Mouse (Mus musculus) limb, embryonic 14.5 days (tissue): ENCODE results near the gene Rab14. TPM values are rescaled to one million over a fixed set of nuclear protein-coding genes. Genes with fewer than 3 reads are reported as not detected.

Source experiments
- ATAC-seq: fragments of 200-750 bp; cut with Nextera tagmentation; 2 replicates; pipeline ENCODE4 v1.8.0; 2017; ENCODE audit warnings: low read depth, moderate number of reproducible peaks, moderate TSS enrichment; ENCODE audit not compliant: low FRiP score
- DNase-seq: peaks from one replicate; pipeline ENCODE4 v3.0.0-alpha.2; 2015; ENCODE audit warnings: low spot score
- H3K27ac ChIP-seq: fragments of 300-500 bp; sonication (generic); replicated peaks from 2 replicates; pipeline ENCODE4 v1.5.1; 2014; ENCODE audit warnings: low read depth, mild to moderate bottlenecking, low read length, moderate library complexity, mixed read lengths
- H3K27me3 ChIP-seq: fragments of 300-500 bp; sonication (generic); 2 replicates; pipeline ENCODE4 v1.6.1; 2014; ENCODE audit warnings: low read length, mixed read lengths; ENCODE audit not compliant: control insufficient read depth, insufficient read depth
- H3K36me3 ChIP-seq: fragments of 300-500 bp; sonication (generic); 2 replicates; pipeline ENCODE4 v1.6.1; 2014; ENCODE audit warnings: mild to moderate bottlenecking, low read length, moderate library complexity, mixed read lengths; ENCODE audit not compliant: control insufficient read depth, insufficient read depth
- H3K4me1 ChIP-seq: fragments of 300-500 bp; sonication (generic); 2 replicates; pipeline ENCODE4 v1.6.1; 2014; ENCODE audit warnings: antibody characterized with exemption, low read length, mixed read lengths; ENCODE audit not compliant: control insufficient read depth, insufficient read depth
- H3K4me2 ChIP-seq: fragments of 300-500 bp; sonication (generic); replicated peaks from 2 replicates; pipeline ENCODE4 v1.6.1; 2014; ENCODE audit warnings: low read depth, mild to moderate bottlenecking, low read length, moderate library complexity; ENCODE audit not compliant: severe bottlenecking
- H3K4me3 ChIP-seq: fragments of 300-500 bp; sonication (generic); replicated peaks from 2 replicates; pipeline ENCODE4 v1.5.1; 2014; ENCODE audit warnings: low read length
- H3K9ac ChIP-seq: fragments of 300-500 bp; sonication (generic); 2 replicates; pipeline ENCODE4 v1.6.1; 2014; ENCODE audit warnings: mild to moderate bottlenecking, low read depth, low read length, moderate library complexity; ENCODE audit not compliant: severe bottlenecking
- H3K9me3 ChIP-seq: fragments of 300-500 bp; sonication (generic); 2 replicates; pipeline ENCODE4 v1.6.1; 2016; ENCODE audit warnings: low read length; ENCODE audit not compliant: control insufficient read depth
- POLR2A ChIP-seq: fragments of 200-500 bp; IDR thresholded peaks from 2 replicates; pipeline ENCODE4 v1.8.0; 2012; ENCODE audit warnings: inconsistent platforms, mild to moderate bottlenecking, moderate library complexity, borderline replicate concordance; ENCODE audit not compliant: insufficient read depth, insufficient read length; ENCODE audit errors: extremely low read depth
- polyA plus RNA-seq, 2 experiments: library from polyadenylated mRNA; depleted of rRNA in 1 of 2; stranded (reverse) in 1 of 2; unstranded in 1 of 2; fragments of >200 nt; fragmentation: Nextera tagmentation in 1 of 2; extraction: Ambion mirVana in 1 of 2; gene quantifications; 2 replicates each; pipeline versions ENCODE4 v1.2.1 to v1.2.3; 2012 to 2014

The Rab14 gene
- polyA plus RNA-seq, 2 experiments = 130 to 276 TPM

DNA sequence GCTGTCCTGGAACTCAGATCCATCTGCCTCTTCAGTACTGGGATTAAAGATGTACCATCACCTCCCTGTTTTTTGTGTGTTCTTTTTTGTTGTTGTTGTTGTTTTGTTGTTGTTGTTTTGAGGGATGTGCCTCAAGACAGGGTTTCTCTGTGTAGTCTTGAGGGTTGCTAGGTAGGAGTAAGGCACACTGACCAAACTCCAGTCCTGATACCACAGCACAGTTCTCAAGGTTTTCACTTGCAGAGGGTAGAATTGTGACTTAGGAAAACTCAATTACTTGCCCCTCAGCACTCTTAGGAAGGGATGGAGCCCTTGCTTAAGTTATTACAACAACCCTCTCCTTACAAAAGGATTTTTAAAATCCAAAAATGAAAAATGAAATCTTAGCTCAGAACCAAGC is 69.4 kb downstream of the Rab14 start:
- Histone ChIP-seq H3K36me3 (peaks cover 20% of the 10 kb centered on the region), H3K27me3 (no peaks in the 10 kb centered on the region), H3K4me3 (peak overlapping the region; percentile 39), H3K4me1 (peaks cover 9% of the 10 kb centered on the region), H3K9me3 (no peaks in the 10 kb centered on the region), H3K27ac (peak overlapping the region; percentile 84; the same call in 1 of the 2 replicates), H3K9ac (peak overlapping the region; percentile 58; the same call in 1 of the 2 replicates), H3K4me2 (peak overlapping the region; percentile 78)
- no peak for TF ChIP-seq POLR2A
- ATAC-seq (no peak), DNase-seq (no peak)

Other genes with a start within 250 kb of the Rab14 start
- gene Traf1, start 239.3 kb downstream of the Rab14 start, polyA plus RNA-seq (2012; rRNA removed) = 5.1 and 7.0 TPM in 2 replicates
- 4.0 and 4.9 TPM in 2 replicates for gene Traf1, start 239.3 kb downstream of the Rab14 start, polyA plus RNA-seq (2014; fragmentation: Nextera tagmentation; extraction: Ambion mirVana)
- gene Hc, start 139.7 kb downstream of the Rab14 start, polyA plus RNA-seq (2012; rRNA removed) = 0.17 and 0.33 TPM in 2 replicates
- gene Hc, start 139.7 kb downstream of the Rab14 start, polyA plus RNA-seq (2014; fragmentation: Nextera tagmentation; extraction: Ambion mirVana) = 0.29 TPM in 1 of 2 replicates, not detected in the other
- gene AI182371, start 99.6 kb downstream of the Rab14 start, polyA plus RNA-seq (2012; rRNA removed) = 0.98 and 1.1 TPM in 2 replicates
- not detected in 2 replicates for gene AI182371, start 99.6 kb downstream of the Rab14 start, polyA plus RNA-seq (2014; fragmentation: Nextera tagmentation; extraction: Ambion mirVana)
- gene Cntrl, start 91.6 kb downstream of the Rab14 start, polyA plus RNA-seq (2012; rRNA removed) = 31.2 and 39.3 TPM in 2 replicates
- gene Cntrl, start 91.6 kb downstream of the Rab14 start, polyA plus RNA-seq (2014; fragmentation: Nextera tagmentation; extraction: Ambion mirVana) = 18.8 and 24.8 TPM in 2 replicates
- 160 and 163 TPM in 2 replicates for gene Gsn, start 55.3 kb upstream of the Rab14 start, polyA plus RNA-seq (2012; rRNA removed)
- 196 and 214 TPM in 2 replicates for gene Gsn, start 55.3 kb upstream of the Rab14 start, polyA plus RNA-seq (2014; fragmentation: Nextera tagmentation; extraction: Ambion mirVana)
- gene Stom, start 135.9 kb upstream of the Rab14 start, polyA plus RNA-seq (2012; rRNA removed) = 14.0 and 15.1 TPM in 2 replicates
- gene Stom, start 135.9 kb upstream of the Rab14 start, polyA plus RNA-seq (2014; fragmentation: Nextera tagmentation; extraction: Ambion mirVana) = 19.1 and 23.8 TPM in 2 replicates
- gene 4930568D16Rik, start 166.6 kb upstream of the Rab14 start, polyA plus RNA-seq (2012; rRNA removed) = not detected in 2 replicates
- not detected in 2 replicates for gene 4930568D16Rik, start 166.6 kb upstream of the Rab14 start, polyA plus RNA-seq (2014; fragmentation: Nextera tagmentation; extraction: Ambion mirVana)
- not detected in 2 replicates for gene 4930402F06Rik, start 196.1 kb upstream of the Rab14 start, polyA plus RNA-seq (2012; rRNA removed)
- not detected in 2 replicates for gene 4930402F06Rik, start 196.1 kb upstream of the Rab14 start, polyA plus RNA-seq (2014; fragmentation: Nextera tagmentation; extraction: Ambion mirVana)